Mouse (Mus musculus): ENCODE measurements around the gene Lrp3.

DNA sequence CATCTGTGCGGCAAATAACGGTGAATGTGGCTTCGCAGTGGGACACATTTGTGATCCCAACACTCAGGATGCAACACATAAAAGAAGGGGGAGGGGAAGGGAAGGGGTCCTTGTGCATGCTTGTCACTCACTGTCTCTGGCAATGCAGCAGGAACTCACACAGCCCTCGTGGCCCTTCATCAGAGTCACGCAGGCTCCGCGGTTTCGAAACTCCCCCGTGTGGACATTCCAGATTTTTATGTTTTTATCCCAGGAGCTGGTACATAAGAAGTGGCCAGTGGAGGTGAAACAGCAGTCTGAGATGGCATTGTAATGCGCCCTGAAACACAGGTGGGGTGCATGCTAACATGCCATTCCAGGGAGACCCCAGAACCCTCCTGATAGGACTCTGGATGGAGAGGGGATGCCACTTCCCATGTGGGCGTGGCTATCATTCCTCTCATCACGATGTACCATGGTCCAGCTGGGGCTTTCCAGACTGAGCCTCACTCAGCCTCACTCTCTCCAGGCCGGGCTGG is 36.8 kb upstream of the Lrp3 start:
- TF ChIP-seq CTCF (IDR thresholded peaks at IDR 0.05; ENCODE audit: low read depth, low read length) (peak; percentile 34), POLR2A (IDR thresholded peaks at IDR 0.05; ENCODE audit: borderline replicate concordance, low read depth, low read length) (no peak)

Data from bone marrow macrophage, adult 2 months (primary cell).